Mouse (Mus musculus): ENCODE results near the gene Dmrta2. TPM values are rescaled to one million over a fixed set of nuclear protein-coding genes. Genes with fewer than 3 reads are reported as not detected.

Gene Dmrta2
- polyA plus RNA-seq, 1 experiment from 2014 or later: 0.22 TPM

DNA sequence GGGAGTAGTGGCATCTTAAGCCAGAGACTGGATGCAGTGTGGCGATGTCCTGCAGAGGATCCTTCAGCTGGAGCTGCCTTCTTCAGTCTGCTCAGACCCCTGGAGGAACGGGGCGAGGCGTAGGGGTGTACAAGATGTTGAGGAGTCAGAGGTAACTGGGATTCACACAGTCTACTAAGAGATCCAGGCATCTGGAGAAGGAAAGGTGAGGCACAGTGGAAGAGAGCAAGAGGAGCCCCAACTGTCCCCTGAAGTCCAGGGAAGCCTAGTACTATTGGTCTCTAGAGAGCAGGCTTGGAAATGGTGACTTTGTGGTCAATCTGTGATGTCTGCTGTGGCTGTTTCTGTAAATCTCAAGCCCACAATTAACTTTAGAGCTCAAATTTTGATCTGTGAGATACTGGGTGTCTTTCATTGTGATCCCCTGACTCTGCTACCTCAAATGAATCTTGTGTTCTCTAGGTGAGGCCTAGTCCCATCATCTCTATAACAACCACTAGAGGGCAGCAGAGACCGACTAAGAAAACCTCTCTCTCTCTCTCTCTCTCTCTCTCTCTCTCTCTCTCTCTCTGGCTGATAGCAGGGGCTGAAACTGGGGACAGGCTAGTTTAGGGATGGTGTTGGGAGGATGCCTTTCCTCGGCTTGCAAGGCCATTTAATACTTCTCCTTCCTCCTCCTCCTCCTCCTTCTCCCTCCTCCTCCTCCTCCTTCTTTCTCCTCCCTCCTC, 50.8 kb downstream of the Dmrta2 start:
- 66% methylated on average over 6 of the region's 6 CpGs for WGBS (ENCODE audit: missing documents)
- Histone ChIP-seq H3K27ac (no peak overlapping the region), H3K4me3 (ENCODE audit: inconsistent target) (no peak overlapping the region), H3K79me2 (ENCODE audit: inconsistent target) (no peaks in the 10 kb centered on the region), H3K36me3 (ENCODE audit: inconsistent target) (no peaks in the 10 kb centered on the region)

DNA sequence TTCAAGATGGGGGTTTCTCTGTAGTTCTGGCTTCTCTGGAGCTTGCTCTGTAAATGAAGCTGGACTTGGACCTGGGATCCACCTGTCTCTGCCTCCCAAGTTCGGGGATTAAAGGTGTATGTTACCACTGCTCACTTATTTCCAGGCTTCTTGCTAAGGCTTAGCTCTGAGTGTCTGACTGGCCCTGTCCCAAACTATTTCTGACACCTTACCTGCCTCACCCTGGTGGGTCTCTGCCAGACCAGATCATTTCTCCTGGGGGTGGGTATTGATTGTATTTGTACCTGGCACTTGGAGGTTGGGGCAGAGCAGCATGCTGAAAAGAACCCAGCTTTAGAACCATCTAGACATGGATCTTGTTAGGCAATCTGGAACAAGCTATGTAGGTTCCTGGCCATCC, 51.6 kb downstream of the Dmrta2 start:
- Histone ChIP-seq H3K79me2 (ENCODE audit: inconsistent target) (no peaks in the 10 kb centered on the region), H3K36me3 (ENCODE audit: inconsistent target) (no peaks in the 10 kb centered on the region), H3K4me3 (ENCODE audit: inconsistent target) (no peak overlapping the region), H3K27ac (no peak overlapping the region)
- 82% methylated on average over 1 of the region's 1 CpGs for WGBS (ENCODE audit: missing documents)
